Mouse (Mus musculus): ENCODE measurements around the gene Lmo3. TPM values are rescaled to one million over a fixed set of nuclear protein-coding genes. Genes with fewer than 3 reads are reported as not detected.

Gene Lmo3
- polyA plus RNA-seq, 1 experiment from 2014 or later = 1.8 TPM

Other genes starting within 250 kb of the Lmo3 start
- not detected in 2 replicates for gene Igbp1b, start 76.6 kb upstream of the Lmo3 start, polyA plus RNA-seq (2015; fragmentation: Nextera tagmentation; extraction: Ambion mirVana)

Data from heart, embryonic 13.5 days (tissue).